Mouse (Mus musculus) right cerebral cortex, postnatal 4 days (tissue): Measurements from ENCODE around the gene Patz1.
A peak's percentile ranks its signal among the peaks of the same experiment; 100 is the strongest.

ENCODE experiments used
- DNase-seq: peaks from one replicate; pipeline ENCODE4 v3.0.0-alpha.2; 2022

The Patz1 gene

GRCm38 (mm10) chr11:3292711-3293249 lies 4.1 kb downstream of the Patz1 start:
- peak; percentile 52 for DNase-seq

GRCm38 (mm10) chr11:3293361-3293760 lies 4.7 kb downstream of the Patz1 start:
- no peak for DNase-seq

- DNase-seq = no peak
Observed at GRCm38 (mm10) chr11:3294641-3295040, 6.0 kb downstream of the Patz1 start.

GRCm38 (mm10) chr11:3296056-3296455 lies 7.4 kb downstream of the Patz1 start:
- DNase-seq = no peak

- no peak for DNase-seq
Observed at GRCm38 (mm10) chr11:3297871-3298812, 9.5 kb downstream of the Patz1 start.

GRCm38 (mm10) chr11:3298813-3299185 lies 10.1 kb downstream of the Patz1 start:
- DNase-seq = no peak

- DNase-seq = no peak
Observed at GRCm38 (mm10) chr11:3301075-3301474, 12.4 kb downstream of the Patz1 start.

GRCm38 (mm10) chr11:3302385-3302784 lies 13.7 kb downstream of the Patz1 start:
- DNase-seq = no peak

GRCm38 (mm10) chr11:3302792-3303191 lies 14.1 kb downstream of the Patz1 start:
- DNase-seq = no peak

- no peak for DNase-seq
Observed at GRCm38 (mm10) chr11:3305821-3306220, 17.1 kb downstream of the Patz1 start.

- DNase-seq = no peak
Observed at GRCm38 (mm10) chr11:3307875-3308274, 19.2 kb downstream of the Patz1 start.

- no peak for DNase-seq
Observed at GRCm38 (mm10) chr11:3309884-3310283, 21.2 kb downstream of the Patz1 start.

GRCm38 (mm10) chr11:3310789-3311585 lies 22.3 kb downstream of the Patz1 start:
- DNase-seq = no peak

GRCm38 (mm10) chr11:3311586-3312347 lies 23.1 kb downstream of the Patz1 start:
- no peak for DNase-seq

- DNase-seq = no peak
Observed at GRCm38 (mm10) chr11:3313294-3313693, 24.6 kb downstream of the Patz1 start.

- DNase-seq = peak; percentile 64
Observed at GRCm38 (mm10) chr11:3314148-3314547, 25.5 kb downstream of the Patz1 start.

GRCm38 (mm10) chr11:3318286-3318685 lies 29.6 kb downstream of the Patz1 start:
- DNase-seq = no peak

- DNase-seq = no peak
Observed at GRCm38 (mm10) chr11:3328271-3328670, 39.6 kb downstream of the Patz1 start.

- no peak for DNase-seq
Observed at GRCm38 (mm10) chr11:3328806-3329775, 40.4 kb downstream of the Patz1 start.

GRCm38 (mm10) chr11:3329891-3330451 lies 41.3 kb downstream of the Patz1 start, which contains the start of gene Pik3ip1:
Gene Pik3ip1, plus strand, starts transcription at chr11:3330401.
- DNase-seq = no peak

- DNase-seq = peak; percentile 80
Observed at GRCm38 (mm10) chr11:3330566-3330965, 41.9 kb downstream of the Patz1 start.
